Mouse (Mus musculus) E14TG2a.4 (cell line): ENCODE results near the gene Serpine2.

Experiments used
- H3K27me3 ChIP-seq: 2 replicates; pipeline ENCODE4 v1.6.1; 2014; ENCODE audit warnings: low read length, control low read depth; ENCODE audit not compliant: insufficient read depth
- H3K36me3 ChIP-seq: 2 replicates; pipeline ENCODE4 v1.6.1; 2014; ENCODE audit warnings: low read length, control low read depth; ENCODE audit not compliant: insufficient read depth
- H3K4me1 ChIP-seq: replicated peaks from 2 replicates; pipeline ENCODE4 v1.6.1; 2014; ENCODE audit warnings: low read depth, low read length, control low read depth
- H3K4me3 ChIP-seq: replicated peaks from 2 replicates; pipeline ENCODE4 v1.5.1; 2014; ENCODE audit warnings: mild to moderate bottlenecking, low read length
- H3K9me3 ChIP-seq: 2 replicates; pipeline ENCODE4 v1.6.1; 2014; ENCODE audit warnings: low read length, control low read depth
- CTCF ChIP-seq: conservative IDR thresholded peaks from 2 replicates; pipeline ENCODE4 v1.5.1; 2014; ENCODE audit warnings: low read length
- NANOG ChIP-seq: IDR thresholded peaks from 2 replicates; pipeline ENCODE4 v1.6.1; 2014; ENCODE audit warnings: borderline replicate concordance, low read length, mixed read lengths
- POU5F1 ChIP-seq: IDR thresholded peaks from 2 replicates; pipeline ENCODE4 v1.6.1; 2014; ENCODE audit warnings: low read length, borderline replicate concordance

Gene Serpine2

DNA sequence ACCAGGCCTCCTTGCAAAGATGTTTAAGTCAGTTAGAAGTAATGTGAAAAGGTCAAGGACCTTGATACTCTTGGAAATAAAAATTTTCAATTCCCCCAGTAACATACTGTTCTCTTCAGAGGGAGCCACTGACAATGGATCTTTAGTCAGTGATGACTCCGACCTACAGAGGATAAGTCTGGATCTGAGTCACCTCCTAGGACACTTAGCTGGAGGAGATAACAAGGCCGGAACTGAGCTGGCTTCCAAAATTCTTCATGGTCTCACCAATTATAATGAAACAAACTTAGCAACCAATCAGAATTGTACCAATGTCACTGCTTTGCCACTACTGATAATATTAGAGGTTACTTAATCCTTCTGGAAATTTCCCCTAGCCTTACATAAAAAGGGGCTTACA, 96.9 kb downstream of the Serpine2 start:
- TF ChIP-seq CTCF = no peak
- no peak for TF ChIP-seq POU5F1
- no peak for TF ChIP-seq NANOG
- peaks cover 11% of the 10 kb centered on the region for H3K4me1 ChIP-seq

DNA sequence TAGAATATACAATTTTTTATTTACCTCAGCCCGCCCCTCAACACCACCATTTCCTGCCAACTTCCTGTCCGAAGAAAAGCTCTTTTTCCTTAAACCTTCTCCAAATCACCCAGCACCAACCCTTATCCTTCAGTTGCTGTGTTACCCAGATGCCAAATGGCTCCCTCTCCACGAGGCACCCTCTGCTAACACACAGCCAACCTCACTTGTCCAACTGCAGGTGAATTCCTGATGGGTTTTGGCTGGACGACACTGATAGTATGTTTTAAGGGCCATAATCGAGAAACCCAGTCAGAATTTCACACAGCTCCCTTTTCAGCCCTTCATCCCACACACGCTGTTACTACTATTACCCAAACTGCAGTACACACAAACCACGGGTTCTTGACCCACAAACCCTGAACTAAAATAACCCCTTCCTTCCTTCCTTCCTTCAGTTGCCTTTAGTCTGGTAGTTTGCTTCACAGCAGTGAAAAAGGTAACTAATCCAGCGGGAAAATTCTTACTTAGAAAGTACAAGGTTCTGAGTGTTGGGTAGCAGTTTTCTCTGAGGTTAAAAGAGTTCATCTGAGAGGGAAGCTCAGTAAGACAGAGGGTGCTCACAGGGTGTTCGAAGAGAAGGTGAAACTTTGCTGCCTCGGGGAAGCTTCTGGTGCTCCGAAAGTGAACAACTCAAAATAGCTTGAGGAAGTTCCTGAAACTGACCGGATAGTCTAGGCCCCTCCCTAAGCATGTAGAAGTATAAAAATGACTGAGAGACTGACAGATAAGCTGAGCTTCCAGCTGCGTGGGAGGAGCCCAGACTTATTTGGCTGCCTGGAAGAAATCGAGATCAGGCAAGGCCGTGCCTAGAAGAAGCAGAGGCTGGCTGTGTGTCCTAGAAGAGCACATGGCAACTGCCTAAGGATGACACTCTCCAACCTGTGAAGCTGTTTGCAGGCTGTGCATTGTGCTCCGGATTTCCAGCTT, 98.4 kb downstream of the Serpine2 start:
- no peak for TF ChIP-seq POU5F1
- H3K36me3 ChIP-seq = no peaks in the 10 kb centered on the region
- H3K27me3 ChIP-seq = no peaks in the 10 kb centered on the region; the same call in 1 of the 2 replicates
- no peaks in the 10 kb centered on the region for H3K9me3 ChIP-seq
- H3K4me1 ChIP-seq = peaks cover 11% of the 10 kb centered on the region
- H3K4me3 ChIP-seq = peak overlapping the region; percentile 89; the same call in 1 of the 2 replicates

More for the DNA sequence above, 96.9 kb downstream of the Serpine2 start:
- Histone ChIP-seq H3K36me3 (no peaks in the 10 kb centered on the region), H3K4me3 (no peak overlapping the region), H3K9me3 (no peaks in the 10 kb centered on the region), H3K27me3 (no peaks in the 10 kb centered on the region; the same call in 1 of the 2 replicates)

- H3K36me3 ChIP-seq = no peaks in the 10 kb centered on the region
- H3K4me3 ChIP-seq = peak overlapping the region; percentile 89
- no peak for TF ChIP-seq POU5F1
- no peak for TF ChIP-seq CTCF
- no peak for TF ChIP-seq NANOG
- H3K9me3 ChIP-seq = no peaks in the 10 kb centered on the region
- H3K4me1 ChIP-seq = peaks cover 11% of the 10 kb centered on the region
- no peaks in the 10 kb centered on the region; the same call in 1 of the 2 replicates for H3K27me3 ChIP-seq
These were observed 99.1 kb downstream of the Serpine2 start for GRCm38 (mm10) chr1:79761917-79762271.

DNA sequence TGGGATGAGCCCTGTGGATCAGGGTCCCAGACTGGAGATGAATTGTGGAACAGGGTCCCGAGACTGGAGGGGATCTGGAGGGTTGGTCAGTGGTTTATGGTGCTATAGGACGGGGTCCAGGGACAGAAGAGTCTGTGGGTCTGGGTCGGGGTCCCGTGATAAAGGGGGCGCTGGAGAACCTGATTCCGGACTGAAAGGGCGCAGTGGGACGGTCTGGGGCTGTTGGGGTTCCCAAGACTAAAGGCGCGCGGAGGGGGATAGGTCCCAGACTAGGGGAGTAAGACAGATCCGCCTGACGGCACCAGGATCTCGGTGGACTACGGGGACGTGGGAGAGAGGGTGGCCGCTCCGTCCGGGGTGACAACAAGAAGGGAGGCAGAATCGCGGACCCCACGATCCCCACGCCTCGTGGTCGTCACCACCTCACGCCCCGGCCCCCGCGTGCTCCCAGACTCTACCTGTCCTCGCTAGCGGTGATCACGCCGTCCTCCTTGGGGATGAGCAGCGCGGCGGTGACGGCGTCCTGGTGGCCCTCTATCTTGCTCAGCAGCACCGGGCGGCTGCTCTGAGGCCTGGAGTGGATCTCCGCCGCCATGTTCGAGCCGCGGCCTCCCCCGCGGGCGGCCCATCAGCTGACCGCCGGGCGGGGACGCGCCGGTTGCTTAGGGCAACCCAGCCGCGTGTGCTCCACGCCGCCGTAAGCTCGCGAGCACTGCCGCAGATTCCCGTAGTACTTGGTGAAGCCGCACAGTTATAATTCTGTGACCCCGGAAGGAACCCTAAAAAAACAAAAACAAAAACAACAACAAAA, 99.7 kb downstream of the Serpine2 start:
- Histone ChIP-seq H3K27me3 (no peaks in the 10 kb centered on the region; the same call in 1 of the 2 replicates), H3K36me3 (no peaks in the 10 kb centered on the region), H3K9me3 (no peaks in the 10 kb centered on the region), H3K4me3 (peak overlapping the region; percentile 89), H3K4me1 (peaks cover 11% of the 10 kb centered on the region)
- no peak for TF ChIP-seq CTCF
- TF ChIP-seq POU5F1 = no peak
- no peak for TF ChIP-seq NANOG

DNA sequence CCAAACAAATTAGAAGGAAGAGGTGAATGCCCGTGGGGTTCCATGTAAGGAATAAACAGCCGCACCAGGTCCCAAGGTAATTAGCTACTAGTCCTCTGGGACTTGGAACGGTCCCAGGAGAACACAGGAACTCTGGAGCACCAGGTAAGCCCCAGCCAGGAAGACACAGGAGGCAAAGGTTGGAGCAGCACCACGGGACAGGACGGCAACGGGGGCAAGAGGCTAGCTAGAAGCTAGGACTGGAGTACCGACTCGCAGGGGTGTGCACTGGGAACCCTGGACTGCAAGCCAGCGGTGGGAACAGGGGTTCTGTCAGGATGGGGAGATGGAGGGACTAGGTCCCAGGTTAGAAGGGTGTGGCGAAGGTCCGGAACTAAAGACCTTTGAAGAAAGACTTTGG, 100.3 kb downstream of the Serpine2 start:
- H3K4me1 ChIP-seq = peaks cover 11% of the 10 kb centered on the region
- H3K9me3 ChIP-seq = no peaks in the 10 kb centered on the region
- TF ChIP-seq POU5F1 (no peak), CTCF (no peak), NANOG (no peak)
- H3K36me3 ChIP-seq = peaks cover 3% of the 10 kb centered on the region; the same call in 1 of the 2 replicates
- no peaks in the 10 kb centered on the region; the same call in 1 of the 2 replicates for H3K27me3 ChIP-seq
- peak overlapping the region; percentile 89 for H3K4me3 ChIP-seq

DNA sequence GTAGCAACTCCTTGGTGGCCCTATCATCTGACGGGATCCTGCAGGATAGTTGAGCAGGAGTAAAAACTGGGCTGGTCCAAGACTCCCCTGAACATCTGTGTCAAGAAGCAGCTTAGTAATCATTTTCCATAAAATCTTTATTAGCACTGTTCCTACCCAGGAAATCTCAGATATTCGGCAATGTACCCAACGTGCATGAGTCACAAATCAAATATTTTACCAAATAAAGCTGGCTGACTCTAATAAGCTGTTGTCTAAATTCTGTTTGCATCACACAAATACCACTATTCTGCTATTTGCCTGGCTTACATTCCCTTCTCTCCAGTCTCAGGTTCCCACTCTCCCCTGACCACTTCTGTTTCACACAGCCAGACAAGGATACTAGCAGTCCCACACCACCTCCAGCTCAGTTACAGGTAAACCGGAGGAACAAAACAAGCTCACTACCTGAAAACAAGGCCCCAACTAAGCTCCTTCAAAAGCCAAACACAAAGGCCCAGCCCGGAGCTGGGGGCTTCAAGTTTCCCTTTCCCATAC, 101.5 kb downstream of the Serpine2 start:
- H3K4me1 ChIP-seq = peaks cover 11% of the 10 kb centered on the region
- H3K27me3 ChIP-seq = no peaks in the 10 kb centered on the region; the same call in 1 of the 2 replicates
- H3K9me3 ChIP-seq = no peaks in the 10 kb centered on the region
- H3K36me3 ChIP-seq = peaks cover 3% of the 10 kb centered on the region; the same call in 1 of the 2 replicates
- TF ChIP-seq POU5F1 = no peak
- no peak for TF ChIP-seq CTCF
- TF ChIP-seq NANOG = no peak
- H3K4me3 ChIP-seq = no peak overlapping the region

DNA sequence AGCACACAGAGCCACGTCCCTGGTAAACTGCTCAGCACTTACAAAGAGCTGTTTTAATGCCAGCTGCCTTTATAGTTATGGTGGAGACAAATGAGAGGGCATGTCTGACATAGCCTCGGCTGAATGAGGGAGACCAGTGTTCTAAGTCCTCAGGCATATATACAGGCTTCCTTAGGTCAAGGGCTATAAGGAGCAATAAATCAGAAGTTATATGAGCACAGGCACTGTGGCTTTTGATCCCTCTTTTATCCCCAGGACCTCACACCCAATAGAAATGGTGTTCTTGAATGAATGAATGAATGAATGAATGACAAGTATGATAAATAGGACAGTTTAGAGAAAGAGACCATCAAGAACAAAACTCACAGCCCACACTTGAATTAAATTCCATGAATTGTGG, 102.0 kb downstream of the Serpine2 start:
- no peak overlapping the region for H3K4me3 ChIP-seq
- H3K36me3 ChIP-seq = peaks cover 3% of the 10 kb centered on the region; the same call in 1 of the 2 replicates
- no peaks in the 10 kb centered on the region for H3K9me3 ChIP-seq
- no peaks in the 10 kb centered on the region; the same call in 1 of the 2 replicates for H3K27me3 ChIP-seq
- no peak for TF ChIP-seq NANOG
- H3K4me1 ChIP-seq = peaks cover 11% of the 10 kb centered on the region

GRCm38 (mm10) chr1:79757597-79757996, 103.4 kb downstream of the Serpine2 start:
- no peak for TF ChIP-seq NANOG
- TF ChIP-seq POU5F1 = no peak
- peaks cover 8% of the 10 kb centered on the region; the same call in 1 of the 2 replicates for H3K36me3 ChIP-seq
- no peaks in the 10 kb centered on the region; the same call in 1 of the 2 replicates for H3K27me3 ChIP-seq
- no peak overlapping the region for H3K4me3 ChIP-seq
- no peaks in the 10 kb centered on the region for H3K9me3 ChIP-seq
- H3K4me1 ChIP-seq = peaks cover 11% of the 10 kb centered on the region
